Mouse (Mus musculus): ENCODE measurements around the gene Fndc3b. TPM values are rescaled to one million over a fixed set of nuclear protein-coding genes. Genes with fewer than 3 reads are reported as not detected.

Gene Fndc3b
- total and polyA plus RNA-seq, 2 experiments from 2014 or later: 16.4 to 57.1 TPM

- ATAC-seq (ENCODE audit: insufficient read depth, low read depth): peak; percentile 52
- H3K4me2 ChIP-seq (ENCODE audit: low read depth, low read length): peak overlapping the region; percentile 9; the same call in 1 of the 2 replicates
- H3K4me1 ChIP-seq (ENCODE audit: control insufficient read depth, insufficient read depth): peaks cover 70% of the 10 kb centered on the region
Observed at GRCm38 (mm10) chr3:27656764-27657390, 54.2 kb downstream of the Fndc3b start.

DNA sequence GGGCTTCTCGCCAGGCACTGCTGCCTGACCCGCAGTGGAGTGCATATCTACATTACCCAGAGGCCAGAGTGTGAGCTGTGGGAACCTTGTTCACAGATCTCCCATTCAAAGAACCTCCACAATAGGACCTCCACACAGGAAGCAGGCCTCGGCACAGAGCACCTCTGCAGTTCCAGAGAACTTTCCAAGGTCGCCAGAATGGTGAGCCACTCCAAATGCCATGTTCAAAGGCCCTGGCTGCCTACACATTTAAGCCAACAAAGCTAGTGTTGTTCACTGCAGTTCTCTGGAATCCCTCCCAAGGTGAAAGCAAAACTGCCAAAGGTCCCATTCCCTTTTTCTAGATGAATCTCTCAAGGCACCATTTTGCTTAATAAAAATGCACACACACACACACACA lies 55.4 kb downstream of the Fndc3b start:
- H3K9me3 ChIP-seq (replicated peaks; ENCODE audit: control insufficient read depth, low read length): no peaks in the 10 kb centered on the region
- no peaks in the 10 kb centered on the region for H3K36me3 ChIP-seq (replicated peaks; ENCODE audit: control insufficient read depth, insufficient read depth, low read length)
- no peak overlapping the region for H3K9ac ChIP-seq (replicated peaks; ENCODE audit: low read depth, low read length)
- ATAC-seq (ENCODE audit: insufficient read depth, low read depth) (peak; percentile 8; the same call in 1 of the 2 replicates), DNase-seq (ENCODE audit: low spot score) (no peak)
- no peaks in the 10 kb centered on the region for H3K27me3 ChIP-seq (ENCODE audit: control insufficient read depth, insufficient read depth, low read length)
- peak overlapping the region; percentile 82 for H3K27ac ChIP-seq (ENCODE audit: low read depth)
- TF ChIP-seq EP300 (IDR thresholded peaks at IDR 0.05; ENCODE audit: low read depth): no peak
- no peak for TF ChIP-seq CTCF (IDR thresholded peaks at IDR 0.05; ENCODE audit: low read depth)
- WGBS: 16% methylated on average over 4 of the region's 4 CpGs
- H3K4me3 ChIP-seq (ENCODE audit: low read depth, low read length): no peak overlapping the region
- peaks cover 65% of the 10 kb centered on the region for H3K4me1 ChIP-seq (ENCODE audit: control insufficient read depth, insufficient read depth)
- no peak overlapping the region for H3K4me2 ChIP-seq (ENCODE audit: low read depth, low read length)

More at GRCm38 (mm10) chr3:27656764-27657390, 54.2 kb downstream of the Fndc3b start:
- H3K9me3 ChIP-seq (replicated peaks; ENCODE audit: control insufficient read depth, low read length): no peaks in the 10 kb centered on the region
- TF ChIP-seq EP300 (IDR thresholded peaks at IDR 0.05; ENCODE audit: low read depth) (no peak), CTCF (IDR thresholded peaks at IDR 0.05; ENCODE audit: low read depth) (no peak)
- H3K27ac ChIP-seq (ENCODE audit: low read depth): peak overlapping the region; percentile 82
- H3K9ac ChIP-seq (replicated peaks; ENCODE audit: low read depth, low read length): no peak overlapping the region
- no peaks in the 10 kb centered on the region for H3K36me3 ChIP-seq (replicated peaks; ENCODE audit: control insufficient read depth, insufficient read depth, low read length)
- H3K27me3 ChIP-seq (ENCODE audit: control insufficient read depth, insufficient read depth, low read length): no peaks in the 10 kb centered on the region
- no peak overlapping the region for H3K4me3 ChIP-seq (ENCODE audit: low read depth, low read length)
- DNase-seq (ENCODE audit: low spot score): peak; percentile 50
- WGBS: 15% methylated on average over 7 of the region's 7 CpGs

DNA sequence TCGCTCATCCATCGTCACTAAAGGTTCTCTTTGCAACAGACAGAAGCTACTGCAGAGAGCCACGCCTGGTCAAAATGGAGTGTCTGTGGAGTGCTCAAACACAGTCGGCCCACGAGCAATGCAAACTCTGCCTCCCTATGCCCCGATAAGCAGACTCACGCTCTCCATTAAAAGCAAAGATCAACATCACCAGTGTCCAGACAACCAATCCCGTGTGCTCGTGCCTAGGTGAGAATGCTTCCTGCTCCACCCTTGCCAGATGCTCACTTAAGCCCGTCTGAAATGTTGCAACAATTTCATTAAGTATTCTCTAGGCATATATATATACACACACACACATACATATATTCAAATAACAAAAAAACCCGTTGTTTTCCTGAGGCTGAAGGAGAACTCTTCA lies 56.1 kb downstream of the Fndc3b start:
- no peak overlapping the region for H3K4me3 ChIP-seq (ENCODE audit: low read depth, low read length)
- peaks cover 65% of the 10 kb centered on the region for H3K4me1 ChIP-seq (ENCODE audit: control insufficient read depth, insufficient read depth)
- TF ChIP-seq EP300 (IDR thresholded peaks at IDR 0.05; ENCODE audit: low read depth): no peak
- no peak for TF ChIP-seq CTCF (IDR thresholded peaks at IDR 0.05; ENCODE audit: low read depth)
- WGBS: 77% methylated on average over 11 of the region's 11 CpGs
- H3K4me2 ChIP-seq (ENCODE audit: low read depth, low read length): no peak overlapping the region
- no peaks in the 10 kb centered on the region for H3K9me3 ChIP-seq (replicated peaks; ENCODE audit: control insufficient read depth, low read length)
- no peak for ATAC-seq (ENCODE audit: insufficient read depth, low read depth)
- no peaks in the 10 kb centered on the region for H3K36me3 ChIP-seq (replicated peaks; ENCODE audit: control insufficient read depth, insufficient read depth, low read length)
- no peak for DNase-seq (ENCODE audit: low spot score)
- peak overlapping the region; percentile 82 for H3K27ac ChIP-seq (ENCODE audit: low read depth)
- H3K27me3 ChIP-seq (ENCODE audit: control insufficient read depth, insufficient read depth, low read length): no peaks in the 10 kb centered on the region
- H3K9ac ChIP-seq (replicated peaks; ENCODE audit: low read depth, low read length): no peak overlapping the region

- no peak for TF ChIP-seq EP300 (IDR thresholded peaks at IDR 0.05; ENCODE audit: low read depth)
- TF ChIP-seq CTCF (IDR thresholded peaks at IDR 0.05; ENCODE audit: low read depth): peak; percentile 9; the same call in 1 of the 2 replicates
- H3K9ac ChIP-seq (replicated peaks; ENCODE audit: low read depth, low read length): no peak overlapping the region
- DNase-seq (ENCODE audit: low spot score) (no peak), ATAC-seq (ENCODE audit: insufficient read depth, low read depth) (no peak)
- H3K27ac ChIP-seq (ENCODE audit: low read depth): peak overlapping the region; percentile 53
- H3K4me2 ChIP-seq (ENCODE audit: low read depth, low read length): no peak overlapping the region
- no peaks in the 10 kb centered on the region for H3K36me3 ChIP-seq (replicated peaks; ENCODE audit: control insufficient read depth, insufficient read depth, low read length)
- no peak overlapping the region for H3K4me3 ChIP-seq (ENCODE audit: low read depth, low read length)
- H3K4me1 ChIP-seq (ENCODE audit: control insufficient read depth, insufficient read depth): peaks cover 70% of the 10 kb centered on the region
- no peaks in the 10 kb centered on the region for H3K27me3 ChIP-seq (ENCODE audit: control insufficient read depth, insufficient read depth, low read length)
- WGBS: 34% methylated on average over 9 of the region's 9 CpGs
- H3K9me3 ChIP-seq (replicated peaks; ENCODE audit: control insufficient read depth, low read length): no peaks in the 10 kb centered on the region
Observed at GRCm38 (mm10) chr3:27652451-27653011, 58.6 kb downstream of the Fndc3b start.

DNA sequence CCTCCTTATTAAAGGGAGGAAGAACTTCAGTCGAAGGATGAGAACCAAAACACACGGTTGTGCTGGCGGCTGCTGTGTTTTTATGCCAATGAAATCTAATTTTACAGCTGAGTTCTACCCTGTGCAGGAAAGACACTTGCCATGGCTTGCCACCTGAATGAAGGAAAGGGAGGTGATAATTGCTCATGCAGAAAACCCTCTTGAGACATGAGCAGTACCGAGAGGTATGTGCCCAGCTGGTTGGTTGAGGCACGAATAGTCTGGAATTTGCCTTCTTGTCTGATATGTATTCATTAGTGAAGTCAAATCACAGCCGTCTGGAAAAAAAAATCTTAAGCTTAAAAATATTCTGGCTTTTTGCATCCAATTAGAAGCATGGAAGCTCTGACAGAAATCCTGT lies 59.4 kb downstream of the Fndc3b start:
- H3K9ac ChIP-seq (replicated peaks; ENCODE audit: low read depth, low read length): no peak overlapping the region
- no peak for ATAC-seq (ENCODE audit: insufficient read depth, low read depth)
- 39% methylated on average over 6 of the region's 6 CpGs for WGBS

More for the DNA sequence above, 59.4 kb downstream of the Fndc3b start:
- Histone ChIP-seq H3K27me3 (ENCODE audit: control insufficient read depth, insufficient read depth, low read length) (no peaks in the 10 kb centered on the region), H3K4me1 (ENCODE audit: control insufficient read depth, insufficient read depth) (peaks cover 70% of the 10 kb centered on the region), H3K9me3 (replicated peaks; ENCODE audit: control insufficient read depth, low read length) (no peaks in the 10 kb centered on the region), H3K4me3 (ENCODE audit: low read depth, low read length) (no peak overlapping the region), H3K27ac (ENCODE audit: low read depth) (no peak overlapping the region), H3K36me3 (replicated peaks; ENCODE audit: control insufficient read depth, insufficient read depth, low read length) (no peaks in the 10 kb centered on the region), H3K4me2 (ENCODE audit: low read depth, low read length) (no peak overlapping the region)
- no peak for TF ChIP-seq CTCF (IDR thresholded peaks at IDR 0.05; ENCODE audit: low read depth)
- no peak for TF ChIP-seq EP300 (IDR thresholded peaks at IDR 0.05; ENCODE audit: low read depth)
- DNase-seq (ENCODE audit: low spot score): no peak
